Mouse (Mus musculus): ENCODE data around the gene Tjp2. TPM values are rescaled to one million over a fixed set of nuclear protein-coding genes. Genes with fewer than 3 reads are reported as not detected.

The Tjp2 gene
- total and polyA plus RNA-seq, 2 experiments from 2014 or later = 12.5 to 15.7 TPM

DNA sequence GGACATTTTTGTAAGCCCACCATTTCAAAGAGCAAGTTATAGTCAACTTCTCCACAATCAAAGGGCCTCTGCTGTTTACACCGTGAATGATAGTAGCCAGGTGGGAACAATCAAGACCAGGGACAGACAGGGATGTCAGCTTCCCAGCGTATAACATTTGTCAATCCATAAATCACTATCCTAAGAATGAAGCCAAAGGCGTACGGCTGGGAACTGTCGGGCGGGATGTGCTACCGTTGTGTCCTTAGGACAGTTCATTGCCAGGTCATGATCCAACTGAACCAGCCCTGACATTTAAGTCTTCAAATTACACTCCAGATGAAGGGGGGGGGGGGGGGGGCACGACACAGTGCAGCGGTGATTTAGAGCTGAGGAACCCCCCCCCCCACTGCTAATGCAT is 65.5 kb downstream of the Tjp2 start:
- peak overlapping the region; percentile 42 for H3K4me2 ChIP-seq (ENCODE audit: low read depth, low read length)
- no peak for TF ChIP-seq CTCF (IDR thresholded peaks at IDR 0.05; ENCODE audit: low read depth)
- no peak for TF ChIP-seq EP300 (IDR thresholded peaks at IDR 0.05; ENCODE audit: low read depth)
- H3K9ac ChIP-seq (replicated peaks; ENCODE audit: low read depth, low read length) = no peak overlapping the region
- H3K36me3 ChIP-seq (replicated peaks; ENCODE audit: control insufficient read depth, insufficient read depth, low read length) = no peaks in the 10 kb centered on the region
- H3K4me1 ChIP-seq (ENCODE audit: control insufficient read depth, insufficient read depth) = peaks cover 15% of the 10 kb centered on the region
- ATAC-seq (ENCODE audit: insufficient read depth, low read depth) (peak; percentile 19; the same call in 1 of the 2 replicates), DNase-seq (ENCODE audit: low spot score) (no peak)
- H3K9me3 ChIP-seq (replicated peaks; ENCODE audit: control insufficient read depth, low read length) = no peaks in the 10 kb centered on the region
- H3K4me3 ChIP-seq (ENCODE audit: low read depth, low read length) = no peak overlapping the region; the same call in 1 of the 2 replicates
- peak overlapping the region; percentile 79 for H3K27ac ChIP-seq (ENCODE audit: low read depth)
- WGBS = 47% methylated on average over 7 of the region's 9 CpGs
- H3K27me3 ChIP-seq (ENCODE audit: control insufficient read depth, insufficient read depth, low read length) = no peaks in the 10 kb centered on the region

DNA sequence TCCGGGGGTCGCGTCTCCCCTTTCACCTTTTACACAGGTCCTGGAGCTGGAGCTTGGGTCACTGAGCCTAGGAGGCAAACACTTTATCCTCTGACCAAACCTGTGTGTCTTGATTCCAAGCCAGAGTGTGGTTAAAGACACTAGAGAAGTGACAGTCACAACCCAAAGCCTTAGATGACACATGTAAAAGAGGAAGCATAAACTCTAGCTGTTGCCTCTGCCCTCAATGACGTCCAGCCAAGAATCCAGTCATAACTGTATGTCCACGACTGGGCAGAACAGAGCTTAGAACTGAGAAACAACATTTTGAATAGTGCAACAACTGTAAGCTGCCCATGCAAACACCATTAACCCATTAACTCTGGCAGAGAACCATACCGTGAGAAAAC is 68.8 kb downstream of the Tjp2 start:
- H3K36me3 ChIP-seq (replicated peaks; ENCODE audit: control insufficient read depth, insufficient read depth, low read length) = no peaks in the 10 kb centered on the region
- 64% methylated on average over 6 of the region's 6 CpGs for WGBS
- H3K4me1 ChIP-seq (ENCODE audit: control insufficient read depth, insufficient read depth) = peaks cover 10% of the 10 kb centered on the region; the same call in 1 of the 2 replicates
- H3K9ac ChIP-seq (replicated peaks; ENCODE audit: low read depth, low read length) = no peak overlapping the region
- no peaks in the 10 kb centered on the region for H3K9me3 ChIP-seq (replicated peaks; ENCODE audit: control insufficient read depth, low read length)
- H3K4me3 ChIP-seq (ENCODE audit: low read depth, low read length) = no peak overlapping the region
- H3K4me2 ChIP-seq (ENCODE audit: low read depth, low read length) = no peak overlapping the region
- TF ChIP-seq CTCF (IDR thresholded peaks at IDR 0.05; ENCODE audit: low read depth) (no peak), EP300 (IDR thresholded peaks at IDR 0.05; ENCODE audit: low read depth) (no peak)
- ATAC-seq (ENCODE audit: insufficient read depth, low read depth) (no peak), DNase-seq (ENCODE audit: low spot score) (no peak)
- H3K27me3 ChIP-seq (ENCODE audit: control insufficient read depth, insufficient read depth, low read length) = no peaks in the 10 kb centered on the region
- H3K27ac ChIP-seq (ENCODE audit: low read depth) = 0 out of 2 replicates have a peak overlapping the region, but pooled peaks have one; percentile 7

DNA sequence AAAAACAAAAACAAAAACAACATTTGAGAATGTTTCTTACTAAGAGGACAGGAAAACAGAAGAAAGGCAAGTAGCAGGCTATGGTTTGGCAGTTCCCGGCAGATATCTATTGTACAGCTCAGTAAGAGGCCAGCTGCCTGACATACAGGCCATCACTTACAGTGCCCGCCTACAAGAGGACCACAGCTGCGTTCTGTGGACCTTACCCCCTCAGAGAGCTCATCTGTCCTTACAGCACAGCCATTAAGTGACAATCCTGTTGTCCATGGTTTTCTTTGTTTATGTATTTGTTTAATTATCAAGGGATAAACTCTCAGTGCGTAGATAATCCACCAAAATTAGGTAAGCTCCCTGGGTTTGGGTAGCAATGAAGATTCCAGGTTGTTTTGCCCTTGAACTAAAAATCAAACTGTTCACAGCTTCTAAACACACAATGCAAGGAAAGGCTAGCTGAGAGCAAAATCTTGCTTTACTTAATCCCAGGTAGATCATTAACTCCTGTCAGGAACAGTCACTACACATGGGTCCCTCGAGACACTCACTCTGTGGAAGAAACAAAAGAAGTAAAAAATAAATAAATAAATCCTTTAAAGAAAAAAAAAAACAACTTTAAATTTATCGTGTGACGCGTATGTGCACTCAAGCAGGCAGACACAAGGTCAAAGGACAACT is 69.3 kb downstream of the Tjp2 start:
- Histone ChIP-seq H3K4me2 (ENCODE audit: low read depth, low read length) (no peak overlapping the region), H3K27ac (ENCODE audit: low read depth) (0 out of 2 replicates have a peak overlapping the region, but pooled peaks have one; percentile 7), H3K4me3 (ENCODE audit: low read depth, low read length) (no peak overlapping the region), H3K27me3 (ENCODE audit: control insufficient read depth, insufficient read depth, low read length) (no peaks in the 10 kb centered on the region), H3K4me1 (ENCODE audit: control insufficient read depth, insufficient read depth) (peaks cover 6% of the 10 kb centered on the region; the same call in 1 of the 2 replicates), H3K9ac (replicated peaks; ENCODE audit: low read depth, low read length) (no peak overlapping the region), H3K36me3 (replicated peaks; ENCODE audit: control insufficient read depth, insufficient read depth, low read length) (no peaks in the 10 kb centered on the region), H3K9me3 (replicated peaks; ENCODE audit: control insufficient read depth, low read length) (no peaks in the 10 kb centered on the region)
- ATAC-seq (ENCODE audit: insufficient read depth, low read depth) (no peak), DNase-seq (ENCODE audit: low spot score) (no peak)
- TF ChIP-seq CTCF (IDR thresholded peaks at IDR 0.05; ENCODE audit: low read depth) (no peak), EP300 (IDR thresholded peaks at IDR 0.05; ENCODE audit: low read depth) (no peak)
- 74% methylated on average over 8 of the region's 8 CpGs for WGBS

DNA sequence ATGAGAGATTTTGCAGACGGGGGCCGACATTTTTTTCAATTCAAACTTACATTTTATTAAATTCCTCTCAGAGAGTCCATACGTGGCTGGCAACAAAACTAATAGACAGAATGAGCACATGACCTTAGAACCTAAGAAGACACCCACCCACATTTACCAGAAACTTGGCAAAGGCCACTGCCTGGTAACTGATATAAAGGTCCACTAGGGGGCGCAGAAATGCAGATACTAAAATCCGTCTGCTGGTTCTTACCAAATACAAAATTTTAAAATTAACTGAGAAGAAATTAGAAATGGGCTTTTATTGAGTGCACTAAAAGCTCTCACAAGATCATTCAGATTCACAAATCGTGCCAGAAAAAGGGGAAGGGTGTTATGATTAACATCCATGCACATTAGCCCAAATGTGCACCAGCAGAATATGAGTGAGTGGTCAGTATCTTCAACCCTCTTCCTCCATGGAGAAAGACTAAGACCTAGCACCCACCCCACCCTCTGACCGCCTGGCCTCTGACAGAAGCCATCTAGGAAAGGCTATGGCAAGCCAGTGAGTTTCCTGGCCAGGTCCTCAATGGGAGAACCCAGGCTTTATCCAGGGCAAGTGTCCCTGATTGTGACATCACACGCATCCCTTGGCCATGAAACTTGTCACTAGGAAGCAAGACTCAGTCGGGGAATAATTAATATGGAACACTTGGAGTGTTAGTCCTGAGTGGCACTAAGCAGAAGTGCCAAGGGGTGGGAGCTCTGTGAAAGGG is 71.4 kb downstream of the Tjp2 start:
- H3K4me3 ChIP-seq (ENCODE audit: low read depth, low read length) = no peak overlapping the region
- peak; percentile 70 for TF ChIP-seq CTCF (IDR thresholded peaks at IDR 0.05; ENCODE audit: low read depth)
- TF ChIP-seq EP300 (IDR thresholded peaks at IDR 0.05; ENCODE audit: low read depth) = no peak
- no peaks in the 10 kb centered on the region for H3K27me3 ChIP-seq (ENCODE audit: control insufficient read depth, insufficient read depth, low read length)
- H3K4me2 ChIP-seq (ENCODE audit: low read depth, low read length) = no peak overlapping the region
- ATAC-seq (ENCODE audit: insufficient read depth, low read depth) = 0 out of 2 replicates have a peak, but pooled peaks have one; percentile 49
- no peaks in the 10 kb centered on the region for H3K9me3 ChIP-seq (replicated peaks; ENCODE audit: control insufficient read depth, low read length)
- no peak overlapping the region for H3K27ac ChIP-seq (ENCODE audit: low read depth)
- H3K36me3 ChIP-seq (replicated peaks; ENCODE audit: control insufficient read depth, insufficient read depth, low read length) = peaks cover under 1% of the 10 kb centered on the region; the same call in 1 of the 2 replicates
- H3K9ac ChIP-seq (replicated peaks; ENCODE audit: low read depth, low read length) = no peak overlapping the region
- peak; percentile 69 for DNase-seq (ENCODE audit: low spot score)
- H3K4me1 ChIP-seq (ENCODE audit: control insufficient read depth, insufficient read depth) = no peaks in the 10 kb centered on the region
- WGBS = 44% methylated on average over 9 of the region's 9 CpGs

DNA sequence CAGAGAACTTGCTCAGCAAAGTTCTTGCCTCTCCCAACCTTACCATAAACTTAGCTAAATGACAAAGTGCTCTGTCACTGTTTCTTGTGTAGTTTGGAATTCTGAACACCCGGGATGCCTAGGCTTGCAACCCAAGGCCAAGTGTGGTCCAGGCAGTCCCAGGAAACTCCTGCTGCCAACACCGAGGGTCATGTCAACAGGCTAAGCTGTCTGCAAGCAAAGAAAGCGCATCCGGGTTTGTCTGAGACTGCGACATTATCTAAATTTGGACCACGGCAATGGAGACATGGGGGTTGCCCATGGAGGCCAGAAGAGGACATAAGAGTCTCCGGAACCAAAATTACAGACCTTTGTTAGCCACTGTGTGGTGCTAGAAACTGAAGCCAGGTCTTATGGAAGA is 80.8 kb downstream of the Tjp2 start:
- WGBS = 37% methylated on average over 7 of the region's 7 CpGs
- DNase-seq (ENCODE audit: low spot score) (peak; percentile 58), ATAC-seq (ENCODE audit: insufficient read depth, low read depth) (peak; percentile 79; the same call in 1 of the 2 replicates)
- no peak overlapping the region for H3K4me2 ChIP-seq (ENCODE audit: low read depth, low read length)
- no peak for TF ChIP-seq CTCF (IDR thresholded peaks at IDR 0.05; ENCODE audit: low read depth)
- no peak for TF ChIP-seq EP300 (IDR thresholded peaks at IDR 0.05; ENCODE audit: low read depth)
- no peak overlapping the region for H3K27ac ChIP-seq (ENCODE audit: low read depth)
- no peak overlapping the region for H3K4me3 ChIP-seq (ENCODE audit: low read depth, low read length)
- H3K4me1 ChIP-seq (ENCODE audit: control insufficient read depth, insufficient read depth) = peaks cover 6% of the 10 kb centered on the region; the same call in 1 of the 2 replicates
- H3K36me3 ChIP-seq (replicated peaks; ENCODE audit: control insufficient read depth, insufficient read depth, low read length) = peaks cover 7% of the 10 kb centered on the region; the same call in 1 of the 2 replicates
- no peak overlapping the region for H3K9ac ChIP-seq (replicated peaks; ENCODE audit: low read depth, low read length)
- no peaks in the 10 kb centered on the region for H3K9me3 ChIP-seq (replicated peaks; ENCODE audit: control insufficient read depth, low read length)
- H3K27me3 ChIP-seq (ENCODE audit: control insufficient read depth, insufficient read depth, low read length) = no peaks in the 10 kb centered on the region

All from heart, postnatal 0 days (tissue).